Mouse (Mus musculus) lung, embryonic 16.5 days (tissue): ENCODE results near the gene Lrrn4cl. TPM values are rescaled to one million over a fixed set of nuclear protein-coding genes. Genes with fewer than 3 reads are reported as not detected.
"Not testable (repeated sequence)": the region's sequence is repeated elsewhere in the genome, so short reads cannot be mapped to it uniquely, and the experiment has no call there.

Source experiments
- ATAC-seq: fragments of 200-750 bp; cut with Nextera tagmentation; 2 replicates; pipeline ENCODE4 v1.8.0; 2017; ENCODE audit warnings: low read depth, mild to moderate bottlenecking, moderate library complexity
- H3K27ac ChIP-seq: fragments of 300-500 bp; sonication (generic); 2 replicates; pipeline ENCODE4 v1.5.1; 2014; ENCODE audit warnings: mild to moderate bottlenecking, control low read depth, low read length
- H3K27me3 ChIP-seq: fragments of 300-500 bp; sonication (generic); 2 replicates; pipeline ENCODE4 v1.6.1; 2014; ENCODE audit warnings: low read depth, low read length, mixed read lengths; ENCODE audit not compliant: control insufficient read depth, insufficient read depth
- H3K36me3 ChIP-seq: fragments of 300-500 bp; sonication (generic); 2 replicates; pipeline ENCODE4 v1.6.1; 2014; ENCODE audit warnings: low read length; ENCODE audit not compliant: control insufficient read depth, insufficient read depth
- H3K4me1 ChIP-seq: fragments of 300-500 bp; sonication (generic); replicated peaks from 2 replicates; pipeline ENCODE4 v1.6.1; 2014; ENCODE audit warnings: low read length, mixed read lengths; ENCODE audit not compliant: control insufficient read depth, insufficient read depth
- H3K4me2 ChIP-seq: fragments of 300-500 bp; sonication (generic); 2 replicates; pipeline ENCODE4 v1.6.1; 2014; ENCODE audit warnings: low read depth, low read length, control low read depth
- H3K4me3 ChIP-seq: fragments of 300-500 bp; sonication (generic); 2 replicates; pipeline ENCODE4 v1.5.1; 2014; ENCODE audit warnings: mild to moderate bottlenecking, low read length, control low read depth
- H3K9ac ChIP-seq: fragments of 300-500 bp; sonication (generic); 2 replicates; pipeline ENCODE4 v1.6.1; 2014; ENCODE audit warnings: low read length, control low read depth
- H3K9me3 ChIP-seq: fragments of 300-500 bp; sonication (generic); 2 replicates; pipeline ENCODE4 v1.6.1; 2016; ENCODE audit warnings: low read length; ENCODE audit not compliant: control insufficient read depth
- WGBS: fragments of 180-500 bp; shearing (Covaris S2); extraction: QIAGEN DNeasy Blood & Tissue Kit; methylation state at CpG from one replicate; pipeline ENCODE4 v1.1.7; 2014; 5-methylcytosine and 5-hydroxymethylcytosine counted together
- polyA plus RNA-seq: library from polyadenylated mRNA; unstranded; fragments of >200 nt; fragmentation: Nextera tagmentation; extraction: Ambion mirVana; gene quantifications from 2 replicates; pipeline ENCODE4 v1.2.1, GENCODE M21; 2015

Gene Lrrn4cl
- polyA plus RNA-seq, 1 experiment from 2014 or later = 1.7 TPM

DNA sequence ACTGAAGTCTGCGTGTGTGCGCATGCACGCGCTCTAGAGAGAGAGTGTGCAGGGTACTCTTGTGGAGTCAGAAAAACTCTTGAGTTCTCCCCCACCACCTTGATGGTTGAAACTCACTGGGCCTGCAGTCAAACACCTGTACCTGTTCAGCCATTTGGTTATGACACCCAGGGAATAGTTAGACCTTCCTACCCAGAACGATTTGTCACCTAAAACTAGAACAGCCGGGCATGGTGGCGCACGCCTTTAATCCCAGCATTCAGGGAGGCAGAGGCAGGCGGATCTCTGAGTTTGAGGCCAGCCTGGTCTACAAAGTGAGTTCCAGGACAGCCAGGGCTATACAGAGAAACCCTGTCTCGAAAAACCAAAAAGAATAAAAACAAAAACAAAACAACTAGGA, 14.2 kb upstream of the Lrrn4cl start:
- H3K27ac ChIP-seq, H3K27me3 ChIP-seq, ATAC-seq, H3K9ac ChIP-seq, H3K4me2 ChIP-seq, H3K9me3 ChIP-seq, H3K4me3 ChIP-seq: not testable (repeated sequence)
- peaks cover 30% of the 10 kb centered on the region for H3K36me3 ChIP-seq
- 97% methylated on average over 10 of the region's 10 CpGs for WGBS
- H3K4me1 ChIP-seq = peaks cover 18% of the 10 kb centered on the region

DNA sequence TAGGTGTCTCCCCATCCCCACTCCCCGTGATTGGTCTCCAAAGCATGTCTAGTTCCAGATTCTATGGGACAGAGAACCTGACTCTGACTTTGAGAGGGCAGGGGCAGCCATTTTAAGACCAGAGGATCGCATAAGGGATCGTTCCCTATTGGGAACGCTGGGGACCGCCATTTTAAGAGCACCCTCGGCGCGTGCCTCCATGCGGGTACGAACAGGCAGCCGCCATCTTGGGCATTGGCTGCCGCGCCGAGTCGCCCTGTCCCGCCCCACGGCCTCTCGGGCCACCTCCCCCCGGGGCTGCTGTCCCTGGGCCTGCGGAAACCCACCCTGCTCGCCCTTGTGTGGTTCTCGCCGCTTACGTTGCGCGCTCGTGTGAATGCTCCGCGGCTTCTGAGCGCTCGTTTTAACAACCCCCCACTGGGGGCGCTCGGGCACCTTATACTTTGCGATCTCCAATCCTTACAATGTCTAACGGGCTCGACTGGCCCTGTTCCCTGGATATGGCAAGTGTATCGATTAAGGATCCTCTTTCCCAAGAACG, 13.2 kb upstream of the Lrrn4cl start, which contains the start of gene Bscl2:
Gene Bscl2, plus strand, starts transcription at position 217 of the 541 bp plus-strand sequence.
- Histone ChIP-seq H3K9ac (peak within 1 kb of the TSS; percentile 89), H3K9me3 (no peaks in the 10 kb centered on the region), H3K4me3 (peak within 1 kb of the TSS; percentile 64), H3K4me1 (peaks cover 18% of the 10 kb centered on the region), H3K27ac (peak within 1 kb of the TSS; percentile 98), H3K27me3 (no peaks in the 10 kb centered on the region), H3K4me2 (peak within 1 kb of the TSS; percentile 95), H3K36me3 (peaks cover 20% of the 10 kb centered on the region)
- peak; percentile 85 for ATAC-seq
- WGBS = 1% methylated on average over 38 of the region's 38 CpGs

GRCm38 (mm10) chr19:8838041-8838730, 12.4 kb upstream of the Lrrn4cl start:
- Histone ChIP-seq H3K9ac (peak overlapping the region; percentile 89), H3K4me2 (peak overlapping the region; percentile 95), H3K27me3 (no peaks in the 10 kb centered on the region), H3K36me3 (peaks cover 12% of the 10 kb centered on the region), H3K4me1 (peaks cover 18% of the 10 kb centered on the region), H3K9me3 (no peaks in the 10 kb centered on the region), H3K4me3 (peak overlapping the region; percentile 64), H3K27ac (peak overlapping the region; percentile 98)
- WGBS = 15% methylated on average over 15 of the region's 15 CpGs
- no peak for ATAC-seq

GRCm38 (mm10) chr19:8839103-8839907, 11.3 kb upstream of the Lrrn4cl start, which contains the start of gene Gng3:
Gene Gng3 (minus strand): TSS chr19:8839194.
- Histone ChIP-seq H3K4me2 (peak within 1 kb of the TSS; percentile 95), H3K27ac (peak within 1 kb of the TSS; percentile 98), H3K9me3 (no peaks in the 10 kb centered on the region), H3K9ac (peak within 1 kb of the TSS; percentile 89), H3K27me3 (no peaks in the 10 kb centered on the region), H3K36me3 (peaks cover 6% of the 10 kb centered on the region), H3K4me1 (peaks cover 18% of the 10 kb centered on the region), H3K4me3 (peak within 1 kb of the TSS; percentile 64)
- WGBS = 71% methylated on average over 11 of the region's 11 CpGs
- ATAC-seq = no peak

- ATAC-seq = peak; percentile 73
- H3K9me3 ChIP-seq = no peaks in the 10 kb centered on the region
- no peaks in the 10 kb centered on the region; the same call in 1 of the 2 replicates for H3K36me3 ChIP-seq
- no peaks in the 10 kb centered on the region for H3K27me3 ChIP-seq
- H3K4me1 ChIP-seq = peaks cover 18% of the 10 kb centered on the region
- H3K4me3 ChIP-seq = peak overlapping the region; percentile 66
- H3K4me2 ChIP-seq = peak overlapping the region; percentile 84
- H3K9ac ChIP-seq = peak overlapping the region; percentile 70
- 26% methylated on average over 29 of the region's 29 CpGs for WGBS
- no peak overlapping the region for H3K27ac ChIP-seq
Observed at GRCm38 (mm10) chr19:8839908-8840791, 10.4 kb upstream of the Lrrn4cl start.

GRCm38 (mm10) chr19:8841012-8841411, 9.6 kb upstream of the Lrrn4cl start:
- Histone ChIP-seq H3K9me3 (no peaks in the 10 kb centered on the region), H3K4me3 (peak overlapping the region; percentile 66), H3K9ac (peak overlapping the region; percentile 70), H3K4me2 (peak overlapping the region; percentile 84), H3K27ac (no peak overlapping the region), H3K27me3 (no peaks in the 10 kb centered on the region), H3K4me1 (peaks cover 18% of the 10 kb centered on the region), H3K36me3 (no peaks in the 10 kb centered on the region; the same call in 1 of the 2 replicates)
- ATAC-seq = no peak
- WGBS = 89% methylated on average over 7 of the region's 7 CpGs

GRCm38 (mm10) chr19:8842961-8843360, 7.6 kb upstream of the Lrrn4cl start:
- H3K4me2 ChIP-seq = no peak overlapping the region
- no peak overlapping the region for H3K9ac ChIP-seq
- 84% methylated on average over 6 of the region's 6 CpGs for WGBS
- peaks cover 18% of the 10 kb centered on the region for H3K4me1 ChIP-seq
- H3K27me3 ChIP-seq = no peaks in the 10 kb centered on the region
- H3K4me3 ChIP-seq = no peak overlapping the region
- H3K9me3 ChIP-seq = no peaks in the 10 kb centered on the region
- peaks cover 12% of the 10 kb centered on the region for H3K36me3 ChIP-seq
- ATAC-seq = no peak
- no peak overlapping the region for H3K27ac ChIP-seq

DNA sequence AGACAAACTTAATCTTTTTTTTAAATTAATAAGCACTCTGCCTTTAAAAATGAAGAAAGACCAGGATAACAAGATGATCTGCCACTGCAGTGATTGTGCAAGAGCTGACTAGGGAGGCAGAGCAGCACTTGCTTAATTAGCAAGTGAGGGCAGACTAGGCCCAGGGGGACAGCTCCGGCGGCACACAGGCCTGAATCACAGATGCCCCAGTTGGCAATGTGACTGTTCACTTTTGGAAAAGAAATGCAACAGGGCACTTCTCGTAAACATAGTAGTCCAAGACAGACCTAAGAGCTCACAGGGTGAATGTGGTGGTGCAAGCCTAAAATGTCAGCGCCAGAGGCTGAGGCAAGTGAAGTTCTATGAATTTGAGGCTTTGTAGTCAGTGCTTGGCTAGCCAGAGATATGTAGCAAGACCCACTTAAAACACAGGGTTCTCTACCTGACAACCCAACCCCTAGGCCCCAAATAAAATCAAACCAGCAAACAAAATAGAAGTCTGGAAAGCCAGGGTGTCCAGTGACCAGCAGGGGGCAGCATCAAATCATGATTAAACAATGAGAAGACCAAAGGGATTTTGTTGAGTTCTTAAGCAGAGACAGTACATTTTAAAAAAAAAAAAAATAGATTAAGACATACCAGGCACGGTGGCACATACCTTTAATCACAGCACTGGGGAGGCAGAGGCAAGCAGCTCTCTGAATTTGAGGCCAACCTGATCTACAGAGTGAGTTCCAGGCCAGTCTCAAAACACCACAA, 6.0 kb upstream of the Lrrn4cl start:
- Histone ChIP-seq H3K27me3 (no peaks in the 10 kb centered on the region), H3K4me2 (no peak overlapping the region), H3K9ac (no peak overlapping the region), H3K4me1 (peaks cover 10% of the 10 kb centered on the region), H3K36me3 (peaks cover 12% of the 10 kb centered on the region), H3K27ac (no peak overlapping the region), H3K4me3 (no peak overlapping the region), H3K9me3 (no peaks in the 10 kb centered on the region)
- 61% methylated on average over 5 of the region's 5 CpGs for WGBS
- ATAC-seq = 0 out of 2 replicates have a peak, but pooled peaks have one; percentile 1
